ENCODE assay signal across 11 mouse cellular contexts in the genomic region with DNA sequence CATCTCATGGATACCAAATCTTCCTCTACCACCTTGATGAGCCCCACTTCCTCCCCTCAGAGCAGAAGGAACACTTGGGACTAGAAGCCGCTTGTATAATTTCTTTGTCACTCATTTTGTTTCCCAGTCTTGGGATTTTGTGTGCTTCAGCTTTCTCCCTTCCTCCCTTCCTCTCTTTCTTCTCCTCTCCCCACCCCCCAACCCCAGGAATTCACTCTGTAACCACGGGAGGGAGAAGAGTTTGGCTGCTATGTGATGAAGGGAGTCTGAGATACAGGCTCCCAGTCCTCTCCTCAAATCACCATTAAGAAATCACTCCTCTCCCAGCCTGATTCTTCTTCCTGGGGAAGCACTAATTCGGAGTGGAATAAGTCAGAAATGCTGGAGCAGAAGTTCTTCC.
"Had no signal": no experiment of that assay in that cellular context is flagged by ENCODE, and none has a peak within 500 bp of the region (broad histone marks: within the 10 kb centered on the region; RNA-seq: fewer than 3 reads in every experiment).

No protein-coding gene starts in this region.

- H3K36me3 ChIP-seq: limb, embryonic 15.5 days; liver, embryonic 12.5 days; midbrain, embryonic 10.5 days had no signal

- ATAC-seq: liver, embryonic 12.5 days had no signal

- H3K27me3 ChIP-seq: limb, embryonic 15.5 days had no signal

- H3K27ac ChIP-seq: liver, embryonic 12.5 days had no signal

- H3K4me3 ChIP-seq: limb, embryonic 15.5 days; liver, embryonic 12.5 days; midbrain, embryonic 10.5 days had no signal

- H3K9me3 ChIP-seq: limb, embryonic 15.5 days; liver, embryonic 12.5 days; midbrain, embryonic 10.5 days had no signal

- H3K9ac ChIP-seq: limb, embryonic 15.5 days; liver, embryonic 12.5 days; lung, embryonic 14.5 days had no signal

- DNase-seq: kidney, adult 9 months; kidney, postnatal 14 days; left cerebral cortex, postnatal 4 days; lung, embryonic 14.5 days; lung, postnatal 10 days; lung, postnatal 4 days; right cerebral cortex, postnatal 14 days; thymus, postnatal 4 days had no signal

- H3K4me2 ChIP-seq: limb, embryonic 15.5 days; liver, embryonic 12.5 days had no signal
